Mouse (Mus musculus) myocyte (in vitro differentiated cells): Measurements from ENCODE around the gene Myh15.

Experiments used
- CEBPB ChIP-seq: IDR thresholded peaks from 2 replicates; pipeline ENCODE4 v1.6.1; 2011; ENCODE audit warnings: mild to moderate bottlenecking, moderate library complexity; ENCODE audit not compliant: poor library complexity, insufficient read depth, severe bottlenecking
- E2F4 ChIP-seq: IDR thresholded peaks from one replicate; pipeline ENCODE4 v1.6.1; 2011; ENCODE audit warnings: mild to moderate bottlenecking, control low read depth, moderate library complexity; ENCODE audit not compliant: insufficient read depth
- MAX ChIP-seq: IDR thresholded peaks from one replicate; pipeline ENCODE4 v1.6.1; 2011; ENCODE audit warnings: low read depth, mild to moderate bottlenecking, control low read depth
- MYOD1 ChIP-seq, 3 experiments: IDR thresholded peaks; one replicate each; pipeline ENCODE4 v1.6.1; 2011; ENCODE audit warnings: control low read depth in 2 of 3, low read depth in 2 of 3, mild to moderate bottlenecking in 2 of 3, moderate library complexity in 1 of 3; ENCODE audit not compliant: insufficient read length in 2 of 3, control insufficient read depth in 1 of 3
- POLR2A ChIP-seq: IDR thresholded peaks from one replicate; pipeline ENCODE4 v1.6.1; 2011; ENCODE audit warnings: low read depth, mild to moderate bottlenecking, control low read depth, moderate library complexity; ENCODE audit not compliant: insufficient read length
- POLR2AphosphoS2 ChIP-seq: IDR thresholded peaks from one replicate; pipeline ENCODE4 v1.6.1; 2011; ENCODE audit warnings: low read depth, control low read depth; ENCODE audit not compliant: insufficient read length
- SRF ChIP-seq: IDR thresholded peaks from one replicate; pipeline ENCODE4 v1.6.1; 2011; ENCODE audit warnings: low read depth; ENCODE audit not compliant: control insufficient read depth, insufficient read length
- TCF3 ChIP-seq: IDR thresholded peaks from one replicate; pipeline ENCODE4 v1.6.1; 2011; ENCODE audit warnings: low read depth, control low read depth; ENCODE audit not compliant: insufficient read length
- USF1 ChIP-seq: IDR thresholded peaks from one replicate; pipeline ENCODE4 v1.6.1; 2011; ENCODE audit warnings: low read depth, mild to moderate bottlenecking, control low read depth, moderate library complexity

DNA sequence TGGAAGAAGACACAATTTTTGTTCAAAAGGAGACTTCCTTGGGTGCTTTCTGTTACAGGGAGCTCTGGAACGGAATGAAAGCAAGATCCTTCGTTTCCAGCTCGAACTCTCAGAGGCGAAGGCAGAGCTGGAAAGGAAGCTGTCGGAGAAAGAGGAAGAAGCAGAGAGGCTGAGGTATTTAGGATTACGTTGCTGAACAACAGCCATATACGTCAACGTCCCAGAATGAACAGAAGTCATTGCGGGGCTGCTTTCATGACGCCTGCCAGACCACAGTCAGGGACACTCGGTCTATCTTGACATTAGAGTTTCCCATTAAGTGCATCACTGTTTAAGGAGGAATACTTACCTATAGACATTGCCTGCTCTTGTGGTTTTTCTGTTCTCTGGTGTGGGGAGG lies 108.4 kb downstream of the Myh15 start:
- TF ChIP-seq E2F4 (no peak), CEBPB (no peak), POLR2A (no peak), POLR2AphosphoS2 (no peak), MAX (no peak), SRF (no peak), TCF3 (no peak), USF1 (no peak), MYOD1 (IDR thresholded peaks at IDR 0.05; ENCODE audit: control insufficient read depth in 1 of 3, insufficient read length in 2 of 3, low read depth in 2 of 3) (no peak)
